Mouse (Mus musculus): ENCODE measurements around the gene Tbrg1.
A peak's percentile ranks its signal among the peaks of the same experiment; 100 is the strongest.

DNA sequence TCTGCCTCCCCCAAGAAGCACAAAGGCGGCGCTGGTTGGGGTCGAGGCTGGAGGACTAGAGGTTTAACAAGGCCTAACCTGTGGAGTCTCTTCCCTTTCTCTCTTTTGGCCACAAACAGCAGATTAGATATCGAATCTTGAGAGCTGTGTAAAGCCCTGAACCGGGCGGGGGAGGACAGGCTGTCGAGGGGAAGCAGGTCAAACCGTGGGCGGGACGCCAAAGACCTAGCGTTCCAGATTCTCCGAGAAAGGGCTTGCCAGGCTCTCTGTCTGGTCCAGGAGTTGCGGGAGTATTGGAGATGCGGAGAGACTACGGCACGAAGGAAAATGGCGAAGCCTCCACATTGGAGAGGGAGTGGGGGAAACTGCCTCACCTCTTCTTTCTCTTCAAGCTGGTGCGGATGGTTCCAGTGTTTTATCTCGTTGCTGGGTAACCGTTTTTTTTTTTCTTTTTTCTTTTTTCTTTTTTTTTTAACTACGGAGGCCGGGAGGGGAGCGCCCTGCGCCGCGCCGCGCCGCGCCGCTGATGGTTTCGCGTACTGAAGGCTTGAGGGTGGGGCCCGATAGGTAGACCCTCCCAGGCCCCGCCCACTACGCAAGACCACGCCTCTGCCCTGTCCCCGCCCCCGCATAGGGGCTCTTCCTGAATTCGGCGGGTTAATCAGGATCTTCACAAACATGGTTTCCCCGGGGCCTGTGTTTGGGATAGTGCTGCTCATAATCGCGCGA lies 43.8 kb downstream of the Tbrg1 start, which contains the start of gene Spa17:
- TF ChIP-seq MAFK (IDR thresholded peaks at IDR 0.05; ENCODE audit: insufficient read depth, low read depth, low read length) (peak; percentile 29; the same call in 1 of the 2 replicates), HCFC1 (IDR thresholded peaks at IDR 0.05; ENCODE audit: borderline replicate concordance, insufficient read depth, low read length) (peak; percentile 74), ZC3H11A (IDR thresholded peaks at IDR 0.05; ENCODE audit: borderline replicate concordance, low read depth, low read length) (no peak), ZNF384 (IDR thresholded peaks at IDR 0.05; ENCODE audit: low read depth, low read length) (peak; percentile 100), CHD2 (IDR thresholded peaks at IDR 0.05; ENCODE audit: low read depth, low read length) (no peak)

Measured in ES-E14 (cell line).